Comparison of ENCODE assay signal across 8 mouse cellular contexts in the genomic region with DNA sequence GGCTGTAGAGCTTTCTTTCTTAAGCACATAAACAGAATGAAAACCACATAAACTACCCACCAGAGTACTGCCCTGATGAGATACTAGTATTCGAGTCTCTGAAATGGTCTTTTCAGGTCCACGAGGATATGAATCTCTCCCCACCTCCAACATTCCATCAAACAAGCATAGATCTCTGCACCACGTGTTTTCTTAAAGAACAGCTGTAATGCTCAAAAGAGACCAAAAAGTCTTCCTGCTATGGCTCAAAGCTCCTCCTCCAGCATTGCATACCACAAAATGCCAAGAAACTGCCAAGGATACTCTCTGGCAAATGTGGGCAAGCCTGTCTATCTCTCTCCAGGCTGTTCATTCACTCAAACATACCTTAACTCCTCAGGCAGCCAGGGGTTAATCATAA. TPM values are rescaled to one million over a fixed set of nuclear protein-coding genes. Genes with fewer than 3 reads are reported as not detected.
A peak's percentile ranks its signal among the peaks of the same experiment; 100 is the strongest.
DNase-seq lines count a peak whose midpoint lies in the region; ATAC-seq and TF ChIP-seq lines count a peak whose summit lies in the region.

No protein-coding gene starts in this region.

- no peaks in the 10 kb centered on the region for H3K27me3 ChIP-seq in heart, embryonic 12.5 days (replicated peaks)
- H3K27me3 ChIP-seq in E14TG2a.4 (ENCODE audit: insufficient read depth, low read length) = no peaks in the 10 kb centered on the region
- no peaks in the 10 kb centered on the region for H3K27me3 ChIP-seq in heart, postnatal 0 days (ENCODE audit: control insufficient read depth, insufficient read depth, low read length)
- H3K27me3 ChIP-seq in midbrain, embryonic 10.5 days (ENCODE audit: low read depth, poor library complexity, severe bottlenecking) = no peaks in the 10 kb centered on the region

- H3K9ac ChIP-seq in heart, embryonic 12.5 days = peak overlapping the region; percentile 85
- H3K9ac ChIP-seq in heart, postnatal 0 days (replicated peaks; ENCODE audit: low read depth, low read length) = peak overlapping the region; percentile 64

- no peak for TF ChIP-seq EP300 in heart, postnatal 0 days (IDR thresholded peaks at IDR 0.05; ENCODE audit: low read depth)

- H3K4me3 ChIP-seq in heart, embryonic 12.5 days = peak overlapping the region; percentile 81
- H3K4me3 ChIP-seq in E14TG2a.4 (replicated peaks; ENCODE audit: low read length) = peak overlapping the region; percentile 77
- peak overlapping the region; percentile 64 for H3K4me3 ChIP-seq in heart, postnatal 0 days (ENCODE audit: low read depth, low read length)
- peak overlapping the region; percentile 74 for H3K4me3 ChIP-seq in midbrain, embryonic 10.5 days

- DNase-seq in heart, postnatal 25 days (ENCODE audit: low spot score) = no peak
- DNase-seq in heart, postnatal 0 days (ENCODE audit: low spot score) = no peak
- DNase-seq in midbrain, embryonic 10.5 days (ENCODE audit: low spot score) = no peak
- no peak for DNase-seq in urinary bladder, postnatal 36 days (ENCODE audit: low spot score in 2 of 2)
- DNase-seq in urinary bladder, postnatal 10 days (ENCODE audit: low spot score) = no peak
- no peak for DNase-seq in cerebellum, postnatal 10 days

- no peak for TF ChIP-seq CTCF in E14TG2a.4 (conservative IDR thresholded peaks at IDR 0.05; ENCODE audit: low read length)
- TF ChIP-seq CTCF in heart, postnatal 0 days (IDR thresholded peaks at IDR 0.05; ENCODE audit: low read depth) = no peak

- no peak for ATAC-seq in heart, embryonic 12.5 days (ENCODE audit: insufficient number of reproducible peaks, low FRiP score)
- ATAC-seq in heart, postnatal 0 days (ENCODE audit: insufficient read depth, low read depth) = no peak

- intact Hi-C loops in heart, postnatal 25 days (cut with DNase I) = no loop called here

- WGBS in heart, embryonic 12.5 days = 7% methylated on average over 3 of the region's 3 CpGs
- WGBS in heart, postnatal 0 days = 5% methylated on average over 3 of the region's 3 CpGs
- 21% methylated on average over 3 of the region's 3 CpGs for WGBS in midbrain, embryonic 10.5 days

- peaks cover 34% of the 10 kb centered on the region for H3K4me1 ChIP-seq in heart, embryonic 12.5 days (replicated peaks)
- peaks cover 63% of the 10 kb centered on the region for H3K4me1 ChIP-seq in E14TG2a.4 (replicated peaks; ENCODE audit: low read depth, low read length)
- peaks cover 13% of the 10 kb centered on the region for H3K4me1 ChIP-seq in heart, postnatal 0 days (ENCODE audit: control insufficient read depth, insufficient read depth)
- peaks cover 38% of the 10 kb centered on the region for H3K4me1 ChIP-seq in midbrain, embryonic 10.5 days

- H3K9me3 ChIP-seq in heart, embryonic 12.5 days (replicated peaks) = no peaks in the 10 kb centered on the region
- H3K9me3 ChIP-seq in E14TG2a.4 (ENCODE audit: low read length) = no peaks in the 10 kb centered on the region
- no peaks in the 10 kb centered on the region for H3K9me3 ChIP-seq in heart, postnatal 0 days (replicated peaks; ENCODE audit: control insufficient read depth, low read length)
- no peaks in the 10 kb centered on the region for H3K9me3 ChIP-seq in midbrain, embryonic 10.5 days (replicated peaks)

- H3K27ac ChIP-seq in heart, embryonic 12.5 days (ENCODE audit: poor library complexity, severe bottlenecking) = peak overlapping the region; percentile 95
- peak overlapping the region; percentile 89; the same call in 1 of the 2 replicates for H3K27ac ChIP-seq in heart, postnatal 0 days (ENCODE audit: low read depth)
- peak overlapping the region; percentile 85; the same call in 1 of the 2 replicates for H3K27ac ChIP-seq in midbrain, embryonic 10.5 days (replicated peaks)

- peak overlapping the region; percentile 89 for H3K4me2 ChIP-seq in heart, embryonic 12.5 days
- peak overlapping the region; percentile 83 for H3K4me2 ChIP-seq in heart, postnatal 0 days (ENCODE audit: low read depth, low read length)

- no peaks in the 10 kb centered on the region for H3K36me3 ChIP-seq in heart, embryonic 12.5 days
- no peaks in the 10 kb centered on the region for H3K36me3 ChIP-seq in E14TG2a.4 (ENCODE audit: insufficient read depth, low read length)
- H3K36me3 ChIP-seq in heart, postnatal 0 days (replicated peaks; ENCODE audit: control insufficient read depth, insufficient read depth, low read length) = no peaks in the 10 kb centered on the region
- no peaks in the 10 kb centered on the region for H3K36me3 ChIP-seq in midbrain, embryonic 10.5 days

RNA-seq across cellular contexts. Expression of gene Rbms2, which starts 4.8 kb away (rescaled TPM):
- 43.4 and 44.1 TPM in 2 replicates for polyA plus RNA-seq in heart, embryonic 12.5 days (2016; fragmentation: Nextera tagmentation; extraction: Ambion mirVana)
- total RNA-seq in heart, postnatal 25 days (2021) = 10 to 100 TPM; 82.2 to 88.4 TPM
- total RNA-seq in heart, postnatal 0 days (2014; rRNA removed; ENCODE audit: low replicate concordance) = 41.9 and 59.4 TPM in 2 replicates
- polyA plus RNA-seq in heart, postnatal 0 days (2015; fragmentation: Nextera tagmentation; extraction: Ambion mirVana) = 29.0 and 29.9 TPM in 2 replicates
- 24.3 and 25.0 TPM in 2 replicates for polyA plus RNA-seq in midbrain, embryonic 10.5 days (2016; fragmentation: Nextera tagmentation; extraction: Ambion mirVana)

RNA-seq across cellular contexts. Expression of gene Gls2, which starts 19.0 kb away (rescaled TPM):
- polyA plus RNA-seq in heart, embryonic 12.5 days (2016; fragmentation: Nextera tagmentation; extraction: Ambion mirVana) = 0.47 and 1.7 TPM in 2 replicates
- 1 to 10 TPM in 1 of 2 experiments, under 1 TPM in 1; 0.94 to 1.1 TPM for total RNA-seq in heart, postnatal 25 days (2021)
- not detected in 2 replicates for total RNA-seq in heart, postnatal 0 days (2014; rRNA removed; ENCODE audit: low replicate concordance)
- polyA plus RNA-seq in heart, postnatal 0 days (2015; fragmentation: Nextera tagmentation; extraction: Ambion mirVana) = 0.14 and 0.33 TPM in 2 replicates
- polyA plus RNA-seq in midbrain, embryonic 10.5 days (2016; fragmentation: Nextera tagmentation; extraction: Ambion mirVana) = 0.96 and 1.5 TPM in 2 replicates

RNA-seq across cellular contexts. Expression of gene Spryd4, which starts 36.3 kb away (rescaled TPM):
- polyA plus RNA-seq in heart, embryonic 12.5 days (2016; fragmentation: Nextera tagmentation; extraction: Ambion mirVana) = 35.7 and 36.4 TPM in 2 replicates
- 10 to 100 TPM; 42.8 to 45.5 TPM for total RNA-seq in heart, postnatal 25 days (2021)
- 83.9 and 93.1 TPM in 2 replicates for total RNA-seq in heart, postnatal 0 days (2014; rRNA removed; ENCODE audit: low replicate concordance)
- polyA plus RNA-seq in heart, postnatal 0 days (2015; fragmentation: Nextera tagmentation; extraction: Ambion mirVana) = 45.8 and 50.1 TPM in 2 replicates
- polyA plus RNA-seq in midbrain, embryonic 10.5 days (2016; fragmentation: Nextera tagmentation; extraction: Ambion mirVana) = 28.3 and 32.7 TPM in 2 replicates

RNA-seq across cellular contexts. Expression of gene Mip, which starts 50.3 kb away (rescaled TPM):
- not detected in 2 replicates for polyA plus RNA-seq in heart, embryonic 12.5 days (2016; fragmentation: Nextera tagmentation; extraction: Ambion mirVana)
- not detected for total RNA-seq in heart, postnatal 25 days (2021)
- not detected in 2 replicates for total RNA-seq in heart, postnatal 0 days (2014; rRNA removed; ENCODE audit: low replicate concordance)
- not detected in 2 replicates for polyA plus RNA-seq in heart, postnatal 0 days (2015; fragmentation: Nextera tagmentation; extraction: Ambion mirVana)
- 0.21 TPM in 1 of 2 replicates, not detected in the other for polyA plus RNA-seq in midbrain, embryonic 10.5 days (2016; fragmentation: Nextera tagmentation; extraction: Ambion mirVana)

RNA-seq across cellular contexts. Expression of gene Timeless, which starts 56.6 kb away (rescaled TPM):
- polyA plus RNA-seq in heart, embryonic 12.5 days (2016; fragmentation: Nextera tagmentation; extraction: Ambion mirVana) = 37.6 and 44.5 TPM in 2 replicates
- total RNA-seq in heart, postnatal 25 days (2021) = 1 to 10 TPM; 7.7 to 8.8 TPM
- total RNA-seq in heart, postnatal 0 days (2014; rRNA removed; ENCODE audit: low replicate concordance) = 7.9 and 15.2 TPM in 2 replicates
- polyA plus RNA-seq in heart, postnatal 0 days (2015; fragmentation: Nextera tagmentation; extraction: Ambion mirVana) = 10.5 and 11.1 TPM in 2 replicates
- polyA plus RNA-seq in midbrain, embryonic 10.5 days (2016; fragmentation: Nextera tagmentation; extraction: Ambion mirVana) = 86.6 and 89.4 TPM in 2 replicates
